Mouse (Mus musculus) testis, adult 2 months (tissue): ENCODE measurements around the gene Shisal1.

Source experiments
- CTCF ChIP-seq: fragments of 200-500 bp; IDR thresholded peaks from 2 replicates; pipeline ENCODE4 v1.5.1; 2012; ENCODE audit warnings: low read depth, mild to moderate bottlenecking, inconsistent platforms, low read length, moderate library complexity; ENCODE audit not compliant: control insufficient read depth, insufficient read depth, insufficient replicate concordance
- POLR2A ChIP-seq: fragments of 200-500 bp; IDR thresholded peaks from 2 replicates; pipeline ENCODE4 v1.6.1; 2012; ENCODE audit warnings: low read depth, mild to moderate bottlenecking, inconsistent platforms, low read length, moderate library complexity; ENCODE audit not compliant: control insufficient read depth

DNA sequence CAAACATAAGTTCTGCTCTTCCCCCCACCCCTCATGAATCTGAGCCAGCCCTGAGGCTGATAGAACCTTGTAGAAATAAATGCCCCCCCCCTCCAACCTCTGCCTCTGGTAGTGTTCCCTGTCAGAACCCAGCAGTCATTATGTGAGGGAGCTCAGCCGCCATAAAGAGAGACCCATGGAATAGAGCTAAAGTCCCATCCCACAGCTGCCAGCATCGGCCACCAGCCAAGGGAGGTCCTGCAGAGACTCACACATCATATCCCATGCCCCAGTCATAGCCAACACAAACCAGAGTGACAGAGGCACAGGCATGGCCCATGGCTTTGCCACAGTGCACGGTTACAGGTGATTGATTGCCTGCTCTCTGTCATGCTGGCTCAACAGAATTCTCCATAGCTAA is 82.2 kb downstream of the Shisal1 start:
- TF ChIP-seq POLR2A: no peak
- no peak for TF ChIP-seq CTCF
